Mouse (Mus musculus) small intestine, adult 2 months (tissue): ENCODE data around the gene Wfdc12. TPM values are rescaled to one million over a fixed set of nuclear protein-coding genes. Genes with fewer than 3 reads are reported as not detected.

Experiments used
- H3K27ac ChIP-seq: fragments of 200-500 bp; 2 replicates; pipeline ENCODE4 v1.5.1; 2012; ENCODE audit warnings: low read depth, low read length, control low read depth, inconsistent platforms; ENCODE audit not compliant: insufficient read depth
- H3K27me3 ChIP-seq: fragments of 200-500 bp; 2 replicates; pipeline ENCODE4 v1.6.1; 2012; ENCODE audit warnings: mild to moderate bottlenecking, moderate library complexity, low read length, inconsistent platforms; ENCODE audit not compliant: control insufficient read depth, insufficient read depth
- H3K36me3 ChIP-seq: fragments of 200-500 bp; 2 replicates; pipeline ENCODE4 v1.6.1; 2012; ENCODE audit warnings: mild to moderate bottlenecking, low read length, control low read depth, inconsistent platforms; ENCODE audit not compliant: control insufficient read depth, insufficient read depth
- H3K4me1 ChIP-seq: fragments of 200-500 bp; 2 replicates; pipeline ENCODE4 v1.6.1; 2012; ENCODE audit warnings: low read length, inconsistent platforms, mixed read lengths; ENCODE audit not compliant: control insufficient read depth, insufficient read depth, insufficient read length
- H3K4me3 ChIP-seq: fragments of 200-500 bp; 2 replicates; pipeline ENCODE4 v1.5.1; 2012; ENCODE audit warnings: low read depth, mild to moderate bottlenecking, control low read depth, inconsistent platforms, low read length, moderate library complexity
- CTCF ChIP-seq: fragments of 200-500 bp; IDR thresholded peaks from 2 replicates; pipeline ENCODE4 v1.5.1; 2012; ENCODE audit warnings: low read depth, mild to moderate bottlenecking, control low read depth, inconsistent platforms, low read length, moderate library complexity, mixed read lengths; ENCODE audit not compliant: insufficient replicate concordance, insufficient read length; ENCODE audit errors: extremely low read depth
- POLR2A ChIP-seq: fragments of 200-500 bp; IDR thresholded peaks from 2 replicates; pipeline ENCODE4 v1.6.1; 2012; ENCODE audit warnings: low read depth, mild to moderate bottlenecking, control low read depth, inconsistent platforms, low read length, moderate library complexity
- WGBS: fragments of 180-500 bp; shearing (Covaris S2); methylation state at CpG from one replicate; pipeline ENCODE4 v1.1.7; 2018; 5-methylcytosine and 5-hydroxymethylcytosine counted together
- polyA plus RNA-seq: library from polyadenylated mRNA; depleted of rRNA; stranded (reverse); fragments of >200 nt; gene quantifications from 2 replicates; pipeline ENCODE4 v1.2.3, GENCODE M21; 2012; rRNA removed

Gene Wfdc12
- not detected in 2 replicates for polyA plus RNA-seq

DNA sequence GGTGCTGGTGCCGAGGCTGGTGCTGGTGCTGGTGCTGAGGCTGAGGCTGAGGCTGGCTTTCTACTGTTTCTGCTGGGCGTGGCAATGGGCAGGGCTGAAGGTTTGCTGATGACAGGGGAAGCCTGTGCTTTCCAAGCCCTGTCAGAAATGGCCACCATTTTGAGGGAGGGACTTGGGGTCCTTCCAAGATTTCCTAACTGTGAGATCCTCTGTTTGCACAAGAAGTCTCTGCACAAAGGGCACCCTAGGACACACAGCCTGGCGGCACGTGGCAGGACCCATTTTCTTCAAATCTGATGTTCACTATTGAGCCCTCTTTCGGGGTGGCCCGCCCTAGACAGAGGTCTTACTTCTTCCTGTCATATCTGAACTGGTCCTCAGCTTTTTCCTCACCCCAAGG, at the start of gene Wfdc12:
TSS of gene Wfdc12 (minus strand) at position 33 of the 400 bp plus-strand sequence.
- Histone ChIP-seq H3K36me3 (no peaks in the 10 kb centered on the region), H3K4me3 (no peak within 1 kb of the TSS), H3K27ac (no peak within 1 kb of the TSS), H3K4me1 (no peaks in the 10 kb centered on the region), H3K27me3 (no peaks in the 10 kb centered on the region)
- TF ChIP-seq CTCF (no peak), POLR2A (no peak)
- WGBS: 59% methylated on average over 6 of the region's 6 CpGs

GRCm38 (mm10) chr2:164238366-164238765, 48.0 kb upstream of the Wfdc12 start, which contains the start of gene Svs2:
Gene Svs2, minus strand, starts transcription at chr2:164238466.
- H3K27ac ChIP-seq: no peak within 1 kb of the TSS
- H3K36me3 ChIP-seq: no peaks in the 10 kb centered on the region
- whole genome bisulfite sequencing: 73% methylated on average over 3 of the region's 3 CpGs
- no peaks in the 10 kb centered on the region for H3K27me3 ChIP-seq
- H3K4me1 ChIP-seq: no peaks in the 10 kb centered on the region
- TF ChIP-seq CTCF (no peak), POLR2A (no peak)
- H3K4me3 ChIP-seq: no peak within 1 kb of the TSS

DNA sequence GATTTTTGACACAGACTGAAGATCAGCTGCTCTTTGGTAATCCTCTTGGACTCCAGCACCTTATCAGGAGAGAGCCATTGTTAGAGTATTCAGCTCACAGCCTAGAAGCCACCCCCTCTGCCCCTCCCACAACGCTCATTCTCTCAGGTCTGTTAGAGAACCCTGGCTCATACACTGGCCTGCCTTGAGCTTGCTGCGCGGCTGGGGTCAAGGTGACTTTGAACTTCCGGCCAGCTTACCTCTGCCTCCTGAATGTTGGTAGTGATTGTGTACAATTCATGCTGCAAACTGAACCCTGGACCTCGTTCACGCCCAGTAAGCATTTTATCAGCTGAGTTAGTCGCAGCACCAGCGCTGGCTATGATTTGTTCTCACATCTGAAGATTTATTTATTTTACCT, 42.3 kb upstream of the Wfdc12 start:
- H3K4me1 ChIP-seq: peaks cover 4% of the 10 kb centered on the region; the same call in 1 of the 2 replicates
- 30% methylated on average over 8 of the region's 8 CpGs for WGBS
- H3K27me3 ChIP-seq: no peaks in the 10 kb centered on the region
- H3K27ac ChIP-seq: no peak overlapping the region
- H3K36me3 ChIP-seq: no peaks in the 10 kb centered on the region
- TF ChIP-seq POLR2A (no peak), CTCF (no peak)
- H3K4me3 ChIP-seq: no peak overlapping the region

DNA sequence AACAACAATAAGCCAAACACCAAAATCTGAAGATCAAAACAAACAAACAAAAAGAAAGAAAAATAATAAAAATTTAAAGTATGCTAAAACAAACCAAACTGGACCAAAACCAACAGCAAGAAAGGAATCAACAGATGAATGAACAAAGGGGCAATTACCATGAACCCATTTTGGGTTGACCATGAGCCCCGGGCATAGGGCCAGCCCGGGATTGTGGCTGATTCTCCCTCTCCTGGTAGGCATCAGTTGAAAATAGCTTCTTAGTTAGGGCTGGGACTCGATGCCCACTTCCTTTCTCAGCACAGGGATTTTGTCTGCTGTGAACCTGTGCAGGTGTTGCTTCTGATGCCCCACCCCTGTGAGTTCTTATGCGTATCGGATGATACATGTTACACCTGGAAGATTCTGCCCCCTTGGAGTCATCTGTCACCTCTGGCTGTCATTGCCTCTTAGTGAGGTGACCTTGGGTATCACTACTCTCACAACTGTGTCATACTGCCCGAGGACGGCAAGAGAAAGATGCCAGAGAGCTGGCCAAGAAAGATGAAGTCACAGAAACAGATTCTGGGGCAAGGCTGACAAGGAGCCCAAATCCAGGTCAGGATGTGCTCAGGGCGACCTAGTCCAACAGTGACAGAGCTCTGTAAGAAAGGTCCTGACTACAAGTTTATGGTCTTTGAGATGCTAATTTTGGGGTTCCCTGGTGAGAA, 38.1 kb upstream of the Wfdc12 start:
- Histone ChIP-seq H3K4me3 (no peak overlapping the region), H3K36me3 (no peaks in the 10 kb centered on the region), H3K4me1 (peaks cover 4% of the 10 kb centered on the region; the same call in 1 of the 2 replicates), H3K27me3 (no peaks in the 10 kb centered on the region), H3K27ac (no peak overlapping the region)
- TF ChIP-seq CTCF: no peak
- TF ChIP-seq POLR2A: no peak
- 78% methylated on average over 8 of the region's 8 CpGs for WGBS

GRCm38 (mm10) chr2:164221522-164221921, 31.1 kb upstream of the Wfdc12 start, which contains the start of gene Wfdc15b:
Gene Wfdc15b, minus strand, starts transcription at chr2:164221660.
- no peak within 1 kb of the TSS for H3K4me3 ChIP-seq
- no peaks in the 10 kb centered on the region for H3K27me3 ChIP-seq
- no peaks in the 10 kb centered on the region for H3K36me3 ChIP-seq
- no peak for TF ChIP-seq POLR2A
- no peak within 1 kb of the TSS for H3K27ac ChIP-seq
- no peaks in the 10 kb centered on the region for H3K4me1 ChIP-seq
- WGBS: 19% methylated on average over 11 of the region's 11 CpGs

DNA sequence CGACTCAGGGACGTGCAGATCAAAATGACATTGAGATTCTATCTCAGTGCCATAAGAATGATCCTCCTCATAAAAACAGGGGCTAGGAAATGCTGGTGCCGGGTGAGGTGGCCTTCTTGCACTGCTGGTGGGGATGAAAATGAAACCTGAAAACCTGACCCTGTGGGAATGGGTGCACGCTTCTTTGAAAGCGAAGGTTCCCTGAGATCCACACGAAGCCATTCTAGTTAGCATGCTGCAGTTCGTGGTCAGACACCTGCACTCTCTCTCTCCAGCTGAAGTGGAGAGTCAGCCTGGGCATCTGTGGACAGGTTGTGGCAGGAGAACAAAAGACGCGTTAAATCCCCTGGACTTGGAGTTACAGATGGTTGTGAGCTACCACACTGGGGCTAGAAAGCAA, 28.9 kb upstream of the Wfdc12 start:
- WGBS: 83% methylated on average over 9 of the region's 9 CpGs
- Histone ChIP-seq H3K4me1 (no peaks in the 10 kb centered on the region), H3K27me3 (no peaks in the 10 kb centered on the region), H3K4me3 (no peak overlapping the region), H3K36me3 (no peaks in the 10 kb centered on the region), H3K27ac (no peak overlapping the region)
- no peak for TF ChIP-seq POLR2A
- TF ChIP-seq CTCF: no peak

- WGBS: 90% methylated on average over 5 of the region's 5 CpGs
- no peak for TF ChIP-seq CTCF
- no peak for TF ChIP-seq POLR2A
- no peaks in the 10 kb centered on the region for H3K36me3 ChIP-seq
- no peaks in the 10 kb centered on the region for H3K4me1 ChIP-seq
- no peak overlapping the region for H3K27ac ChIP-seq
- H3K27me3 ChIP-seq: no peaks in the 10 kb centered on the region
- no peak overlapping the region for H3K4me3 ChIP-seq
These were observed 22.3 kb upstream of the Wfdc12 start for GRCm38 (mm10) chr2:164212711-164213110.

GRCm38 (mm10) chr2:164210892-164211291, 20.5 kb upstream of the Wfdc12 start:
- 84% methylated on average over 4 of the region's 4 CpGs for WGBS
- Histone ChIP-seq H3K36me3 (no peaks in the 10 kb centered on the region), H3K27ac (no peak overlapping the region), H3K27me3 (no peaks in the 10 kb centered on the region), H3K4me1 (no peaks in the 10 kb centered on the region), H3K4me3 (no peak overlapping the region)
- no peak for TF ChIP-seq CTCF
- no peak for TF ChIP-seq POLR2A
